Mouse (Mus musculus) embryonic fibroblast, embryonic 13.5 days (primary cell): ENCODE measurements around the gene 9930111J21Rik2. TPM values are rescaled to one million over a fixed set of nuclear protein-coding genes. Genes with fewer than 3 reads are reported as not detected.

Experiments used
- H3K27ac ChIP-seq: 2 replicates; pipeline ENCODE4 v1.5.1; 2012; ENCODE audit warnings: low read length, control low read depth, inconsistent platforms; ENCODE audit not compliant: insufficient read depth
- H3K4me1 ChIP-seq: 2 replicates; pipeline ENCODE4 v1.6.1; 2011; ENCODE audit warnings: low read length; ENCODE audit not compliant: control insufficient read depth, insufficient read depth
- H3K4me3 ChIP-seq: 2 replicates; pipeline ENCODE4 v1.5.1; 2011; ENCODE audit warnings: mild to moderate bottlenecking, control low read depth, low read length; ENCODE audit not compliant: insufficient read depth
- CTCF ChIP-seq: IDR thresholded peaks from 2 replicates; pipeline ENCODE4 v1.5.1; 2011; ENCODE audit warnings: mild to moderate bottlenecking, control low read depth, low read length, moderate library complexity, borderline replicate concordance; ENCODE audit not compliant: insufficient read depth
- POLR2A ChIP-seq: IDR thresholded peaks from 2 replicates; pipeline ENCODE4 v1.6.1; 2011; ENCODE audit warnings: low read depth, mild to moderate bottlenecking, control low read depth, low read length, moderate library complexity
- polyA plus RNA-seq: library from polyadenylated mRNA; stranded (reverse); fragments of >200 nt; gene quantifications from 2 replicates; pipeline ENCODE4 v1.2.4, GENCODE M21; 2011; ENCODE audit warnings: low read depth; ENCODE audit not compliant: missing spikeins, insufficient read length

9930111J21Rik2 gene
- polyA plus RNA-seq, 1 experiment = 2.4 TPM

DNA sequence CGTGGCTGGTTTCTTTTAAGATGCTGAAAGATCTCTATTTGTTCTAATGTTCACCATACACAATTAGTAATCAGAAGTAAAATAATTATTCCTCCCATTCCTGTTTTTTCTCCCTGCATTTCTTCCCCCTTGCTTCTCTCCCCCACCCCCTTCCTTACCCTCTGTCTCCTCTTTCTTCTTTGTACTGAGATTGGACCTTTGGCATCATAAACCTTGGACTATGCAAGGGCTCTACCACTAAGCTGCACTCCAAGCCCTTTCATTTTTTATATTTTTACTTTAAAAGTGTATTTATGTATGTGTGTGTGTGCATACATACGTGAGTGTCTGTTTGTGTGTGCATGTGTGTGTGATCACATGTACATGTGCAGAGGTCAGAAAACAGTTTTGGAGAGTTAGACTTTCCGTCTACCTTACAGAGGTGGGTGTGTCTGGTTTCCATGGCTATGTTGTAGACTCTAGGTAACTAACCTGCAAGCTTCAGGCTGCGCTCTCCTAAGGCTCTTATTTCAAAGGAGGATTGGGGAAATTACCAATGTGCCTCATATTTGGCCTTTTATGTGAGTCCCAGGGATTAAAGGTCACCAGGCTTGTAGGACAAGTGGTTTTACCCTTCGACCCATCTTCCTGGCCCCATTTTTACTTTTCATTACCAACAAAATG lies 38.1 kb upstream of the 9930111J21Rik2 start:
- H3K4me1 ChIP-seq = peaks cover 10% of the 10 kb centered on the region
- no peak overlapping the region for H3K4me3 ChIP-seq
- H3K27ac ChIP-seq = no peak overlapping the region; the same call in 1 of the 2 replicates
- TF ChIP-seq CTCF = no peak
- TF ChIP-seq POLR2A = no peak

DNA sequence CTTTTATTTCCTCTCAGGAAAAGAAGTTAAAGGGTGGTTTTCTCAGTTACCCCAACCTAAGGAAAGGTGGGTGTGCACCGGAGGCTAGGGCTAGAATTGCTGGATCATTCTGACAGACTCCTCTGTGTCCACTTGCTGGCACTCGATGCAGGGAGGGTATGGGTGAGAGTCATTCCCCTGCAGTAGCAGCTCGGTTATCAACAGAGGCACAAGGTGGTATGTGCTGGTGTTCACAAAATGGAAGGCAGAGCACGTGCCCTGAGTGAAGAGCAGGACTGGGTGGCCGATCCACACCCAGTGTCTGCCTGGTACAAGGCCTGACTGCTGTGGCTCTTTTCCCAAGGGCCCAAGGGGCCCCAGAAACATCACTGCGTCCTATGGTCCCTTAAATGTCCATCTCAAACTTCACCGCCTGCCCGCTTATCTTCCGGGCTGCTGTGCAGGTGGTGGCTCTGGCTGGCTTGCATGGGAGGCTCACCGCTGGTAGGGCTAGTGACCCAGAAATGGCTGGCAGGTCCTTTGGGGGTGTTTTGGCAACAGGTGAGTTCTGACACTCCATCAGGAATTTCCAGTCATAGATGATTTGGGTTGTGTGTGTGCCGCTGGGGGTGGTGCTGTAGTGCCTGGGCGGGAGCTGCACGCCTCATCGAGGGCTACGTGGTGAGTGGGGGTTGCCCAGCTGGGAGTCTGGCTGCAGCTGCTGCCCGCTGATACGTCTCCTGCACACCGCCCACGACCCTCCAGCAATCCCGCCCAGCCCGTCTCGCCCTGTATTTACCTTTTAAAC lies 37.0 kb upstream of the 9930111J21Rik2 start:
- no peak for TF ChIP-seq POLR2A
- no peak for TF ChIP-seq CTCF
- no peak overlapping the region for H3K4me3 ChIP-seq

DNA sequence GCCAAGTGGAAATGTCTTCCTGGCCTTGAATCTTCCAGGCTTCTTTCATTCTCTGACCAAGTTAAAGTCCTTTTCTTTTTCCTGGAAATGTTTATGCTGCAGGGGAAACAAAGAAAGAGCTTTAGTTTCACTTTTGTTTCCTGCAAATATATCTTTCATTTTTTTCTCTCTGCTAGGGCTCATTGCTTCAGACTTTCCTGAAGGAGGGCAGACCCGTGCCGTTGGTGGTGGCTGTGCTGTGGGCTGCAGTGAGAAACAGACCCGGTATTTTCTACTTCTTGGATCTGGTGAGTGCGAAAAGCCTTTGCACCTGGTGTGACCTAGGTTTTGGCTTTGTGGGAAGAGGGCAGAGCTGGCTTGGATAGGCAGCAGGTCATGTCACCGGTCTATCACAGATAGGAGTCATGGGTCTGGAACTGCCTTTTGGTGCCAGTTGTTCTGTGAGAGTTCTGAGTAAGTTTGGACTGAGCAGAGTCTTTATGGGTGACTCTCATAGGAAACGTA lies 35.9 kb upstream of the 9930111J21Rik2 start:
- H3K4me1 ChIP-seq = peaks cover 11% of the 10 kb centered on the region
- TF ChIP-seq POLR2A (no peak), CTCF (no peak)
- H3K4me3 ChIP-seq = no peak overlapping the region
- peak overlapping the region; percentile 18 for H3K27ac ChIP-seq

More for the DNA sequence above, 37.0 kb upstream of the 9930111J21Rik2 start:
- Histone ChIP-seq H3K27ac (no peak overlapping the region), H3K4me1 (peaks cover 14% of the 10 kb centered on the region)

DNA sequence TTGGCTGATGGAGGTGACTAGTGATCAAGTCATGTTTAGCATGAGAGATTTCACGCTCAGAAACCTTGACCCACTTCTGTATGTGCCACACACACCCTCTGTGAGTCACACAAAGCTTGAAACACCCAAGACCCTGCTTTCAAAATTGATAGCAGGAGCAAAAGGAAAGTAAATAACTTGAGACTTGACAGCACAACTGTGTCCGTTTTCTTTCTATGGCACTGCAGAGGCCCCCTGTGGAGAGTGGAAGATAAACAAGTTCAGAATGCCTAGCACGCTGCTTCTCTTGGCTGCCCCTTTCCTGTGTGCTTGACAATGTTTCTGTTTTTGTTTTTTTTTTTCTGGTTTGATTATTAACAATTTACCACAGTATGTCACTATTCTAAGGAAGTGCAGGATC lies 33.8 kb upstream of the 9930111J21Rik2 start:
- no peak overlapping the region for H3K4me3 ChIP-seq
- no peak for TF ChIP-seq CTCF
- no peak for TF ChIP-seq POLR2A
- peak overlapping the region; percentile 36; the same call in 1 of the 2 replicates for H3K27ac ChIP-seq
- H3K4me1 ChIP-seq = peaks cover 11% of the 10 kb centered on the region

DNA sequence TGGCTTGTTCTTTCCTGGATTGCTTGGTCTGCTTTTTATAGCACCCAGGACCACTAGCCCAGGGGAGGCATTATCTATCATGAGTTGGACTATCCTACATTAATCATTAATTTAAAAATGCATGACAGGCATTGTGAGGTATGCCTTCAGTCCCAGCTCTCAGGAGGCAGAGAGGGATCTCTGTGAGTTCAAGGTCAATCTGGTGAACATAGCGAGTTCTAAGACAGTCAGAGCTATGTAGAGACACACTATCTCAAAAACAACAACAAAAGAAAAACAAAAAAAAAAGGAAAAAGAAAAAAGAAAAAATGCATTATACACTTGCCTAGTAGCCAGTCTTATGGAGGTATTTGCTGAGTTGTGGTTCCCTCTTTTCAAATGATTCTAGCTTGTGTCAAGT lies 33.3 kb upstream of the 9930111J21Rik2 start:
- no peak overlapping the region for H3K4me3 ChIP-seq
- peaks cover 11% of the 10 kb centered on the region for H3K4me1 ChIP-seq
- H3K27ac ChIP-seq = peak overlapping the region; percentile 36; the same call in 1 of the 2 replicates
- TF ChIP-seq POLR2A (no peak), CTCF (no peak)

DNA sequence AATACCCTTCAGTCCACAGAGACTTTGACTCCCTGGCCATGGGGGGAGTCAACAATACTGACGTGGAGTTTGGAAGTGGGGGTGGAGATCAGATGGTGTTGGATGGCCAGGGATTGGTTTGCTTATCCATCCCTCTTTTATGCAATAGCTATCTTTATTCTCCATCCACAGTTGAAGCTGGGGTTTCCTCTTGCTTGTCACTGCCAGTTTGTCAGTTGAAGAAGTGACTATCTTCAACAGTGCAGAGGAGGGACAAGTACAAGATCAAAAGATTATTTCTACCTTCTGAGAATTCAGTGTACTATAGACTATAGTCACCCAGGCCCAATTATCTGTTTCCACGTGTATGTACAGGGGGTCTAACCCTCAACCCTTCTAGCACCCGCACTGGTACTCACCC lies 32.8 kb upstream of the 9930111J21Rik2 start:
- Histone ChIP-seq H3K4me3 (no peak overlapping the region), H3K4me1 (peaks cover 11% of the 10 kb centered on the region), H3K27ac (no peak overlapping the region)
- TF ChIP-seq POLR2A (no peak), CTCF (no peak)

DNA sequence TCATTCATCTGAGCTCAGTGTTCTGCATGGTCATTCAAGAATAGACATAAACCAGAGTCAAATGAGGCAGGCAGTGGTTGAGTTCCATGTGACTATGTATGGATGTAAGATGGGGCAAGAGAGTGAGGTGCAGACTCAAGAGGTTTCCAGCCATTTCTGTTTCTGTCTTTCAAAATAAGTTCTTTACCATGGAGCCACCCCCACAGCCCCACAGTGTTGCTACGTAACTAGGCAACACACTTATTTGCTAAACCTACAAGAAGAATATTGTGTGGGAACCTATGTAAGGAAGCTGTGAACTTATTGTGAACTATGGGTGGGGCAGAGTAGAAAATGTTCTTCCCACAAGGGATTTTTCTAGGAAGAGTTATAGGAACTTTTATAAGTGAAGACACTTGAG lies 32.1 kb upstream of the 9930111J21Rik2 start:
- TF ChIP-seq CTCF = no peak
- no peak overlapping the region for H3K27ac ChIP-seq

DNA sequence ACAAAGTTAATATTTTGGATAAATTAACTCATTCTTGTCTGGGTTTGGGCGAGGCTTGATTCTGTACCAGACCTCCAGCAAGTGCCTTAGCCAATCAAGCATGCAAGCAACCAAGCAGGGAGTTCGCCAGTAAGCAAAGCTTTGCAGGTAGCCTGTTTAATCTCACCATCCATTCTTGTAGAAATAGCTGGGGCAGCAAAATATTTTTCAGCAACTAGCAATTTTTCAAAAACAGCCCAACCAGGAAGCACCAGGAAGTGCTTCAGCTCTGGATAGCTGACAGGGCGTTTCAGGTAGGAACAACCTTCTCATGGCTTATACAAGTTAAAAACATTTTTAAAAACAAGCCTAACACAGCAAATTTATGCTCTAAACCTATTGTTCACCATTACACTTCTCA lies 30.8 kb upstream of the 9930111J21Rik2 start:
- Histone ChIP-seq H3K4me1 (peaks cover 11% of the 10 kb centered on the region), H3K4me3 (no peak overlapping the region), H3K27ac (no peak overlapping the region)
- TF ChIP-seq POLR2A = no peak
- no peak for TF ChIP-seq CTCF

More for the DNA sequence above, 32.1 kb upstream of the 9930111J21Rik2 start:
- Histone ChIP-seq H3K4me3 (no peak overlapping the region), H3K4me1 (peaks cover 11% of the 10 kb centered on the region)

DNA sequence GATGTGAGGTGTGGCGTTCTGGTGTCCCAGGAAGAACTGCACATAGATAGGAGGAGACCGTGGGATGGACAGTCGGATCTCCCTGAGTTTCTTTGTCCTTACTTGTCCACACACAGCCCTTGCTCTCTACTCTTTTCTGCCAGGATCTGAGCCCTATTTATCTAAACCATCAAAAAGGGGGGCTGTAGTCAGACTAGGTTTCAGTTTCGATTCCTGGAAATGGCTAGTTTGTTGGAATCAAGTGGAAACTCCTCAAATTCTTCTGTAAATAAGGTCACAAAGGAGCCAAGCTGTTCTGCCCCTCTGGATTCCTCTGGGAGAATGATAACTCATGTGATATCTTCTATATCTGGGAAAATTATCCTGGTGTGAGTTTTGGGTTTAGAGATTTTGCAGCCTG lies 30.3 kb upstream of the 9930111J21Rik2 start:
- Histone ChIP-seq H3K4me3 (no peak overlapping the region), H3K27ac (peak overlapping the region; percentile 16), H3K4me1 (peaks cover 14% of the 10 kb centered on the region)
- TF ChIP-seq POLR2A (no peak), CTCF (no peak)

DNA sequence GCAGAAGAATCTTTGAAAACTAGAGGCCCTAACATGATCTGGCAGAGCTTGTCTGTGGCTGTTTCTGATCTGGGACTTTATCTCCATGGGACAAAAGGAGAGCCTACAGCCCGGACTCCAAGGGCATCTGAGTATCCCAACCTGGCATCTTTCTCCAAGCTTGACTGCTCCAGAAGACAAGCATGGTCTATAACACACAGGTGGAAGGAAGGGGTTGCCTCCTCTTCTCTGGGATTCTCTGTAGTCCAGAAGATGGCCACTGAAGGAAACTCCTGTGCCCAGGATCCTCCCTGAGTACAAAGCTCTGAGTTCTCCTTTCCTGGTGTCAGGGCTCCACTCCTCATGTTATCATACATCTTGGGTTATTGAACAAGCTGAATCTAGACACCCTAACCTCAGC lies 29.6 kb upstream of the 9930111J21Rik2 start:
- TF ChIP-seq CTCF (no peak), POLR2A (no peak)
- no peak overlapping the region for H3K27ac ChIP-seq
- no peak overlapping the region for H3K4me3 ChIP-seq
- peaks cover 14% of the 10 kb centered on the region for H3K4me1 ChIP-seq
